Mouse (Mus musculus): ENCODE data around the gene F13a1.

GRCm38 (mm10) chr13:37021575-37021974, 28.5 kb downstream of the F13a1 start:
- TF ChIP-seq POLR2A (IDR thresholded peaks at IDR 0.05; ENCODE audit: low read depth, low read length) (no peak), CTCF (IDR thresholded peaks at IDR 0.05; ENCODE audit: extremely low read depth, insufficient read depth, insufficient read length, insufficient replicate concordance) (no peak)
